Mouse (Mus musculus): ENCODE data around the gene Bcl2. TPM values are rescaled to one million over a fixed set of nuclear protein-coding genes. Genes with fewer than 3 reads are reported as not detected.

The Bcl2 gene
- total RNA-seq, 2 experiments from 2014 or later: 10.9 to 11.4 TPM

GRCm38 (mm10) chr1:106591180-106591774 lies 122.8 kb downstream of the Bcl2 start:
- DNase-seq (ENCODE audit: low spot score in 2 of 2): no peak

- DNase-seq (ENCODE audit: low spot score in 2 of 2): no peak
Observed at GRCm38 (mm10) chr1:106589141-106589540, 124.9 kb downstream of the Bcl2 start.

- no peak for DNase-seq (ENCODE audit: low spot score in 2 of 2)
Observed at GRCm38 (mm10) chr1:106587866-106588470, 126.1 kb downstream of the Bcl2 start.

- no peak for DNase-seq (ENCODE audit: low spot score in 2 of 2)
Observed at GRCm38 (mm10) chr1:106586761-106587160, 127.3 kb downstream of the Bcl2 start.

GRCm38 (mm10) chr1:106585349-106585748 lies 128.7 kb downstream of the Bcl2 start:
- no peak for DNase-seq (ENCODE audit: low spot score in 2 of 2)

GRCm38 (mm10) chr1:106584824-106585223 lies 129.2 kb downstream of the Bcl2 start:
- DNase-seq (ENCODE audit: low spot score in 2 of 2): no peak

GRCm38 (mm10) chr1:106584273-106584672 lies 129.8 kb downstream of the Bcl2 start:
- no peak for DNase-seq (ENCODE audit: low spot score in 2 of 2)

GRCm38 (mm10) chr1:106583245-106584241 lies 130.5 kb downstream of the Bcl2 start:
- DNase-seq (ENCODE audit: low spot score in 2 of 2): peak; percentile 19 to 59

- no peak for DNase-seq (ENCODE audit: low spot score in 2 of 2)
Observed at GRCm38 (mm10) chr1:106582810-106583209, 131.3 kb downstream of the Bcl2 start.

GRCm38 (mm10) chr1:106581812-106582211 lies 132.3 kb downstream of the Bcl2 start:
- no peak for DNase-seq (ENCODE audit: low spot score in 2 of 2)

GRCm38 (mm10) chr1:106579768-106580167 lies 134.3 kb downstream of the Bcl2 start:
- no peak for DNase-seq (ENCODE audit: low spot score in 2 of 2)

- DNase-seq (ENCODE audit: low spot score in 2 of 2): no peak
Observed at GRCm38 (mm10) chr1:106572506-106572905, 141.6 kb downstream of the Bcl2 start.

- DNase-seq (ENCODE audit: low spot score in 2 of 2): no peak
Observed at GRCm38 (mm10) chr1:106570870-106571269, 143.2 kb downstream of the Bcl2 start.

GRCm38 (mm10) chr1:106570366-106570765 lies 143.7 kb downstream of the Bcl2 start:
- DNase-seq (ENCODE audit: low spot score in 2 of 2): no peak

GRCm38 (mm10) chr1:106569674-106570073 lies 144.4 kb downstream of the Bcl2 start:
- DNase-seq (ENCODE audit: low spot score in 2 of 2): no peak

GRCm38 (mm10) chr1:106568868-106569267 lies 145.2 kb downstream of the Bcl2 start:
- no peak for DNase-seq (ENCODE audit: low spot score in 2 of 2)

GRCm38 (mm10) chr1:106567506-106567905 lies 146.6 kb downstream of the Bcl2 start:
- no peak for DNase-seq (ENCODE audit: low spot score in 2 of 2)

GRCm38 (mm10) chr1:106566120-106567086 lies 147.7 kb downstream of the Bcl2 start:
- no peak for DNase-seq (ENCODE audit: low spot score in 2 of 2)

- DNase-seq (ENCODE audit: low spot score in 2 of 2): no peak
Observed at GRCm38 (mm10) chr1:106565238-106565637, 148.8 kb downstream of the Bcl2 start.

GRCm38 (mm10) chr1:106564436-106564835 lies 149.6 kb downstream of the Bcl2 start:
- no peak for DNase-seq (ENCODE audit: low spot score in 2 of 2)

GRCm38 (mm10) chr1:106562751-106563150 lies 151.3 kb downstream of the Bcl2 start:
- DNase-seq (ENCODE audit: low spot score in 2 of 2): no peak
